Mouse (Mus musculus): ENCODE data around the gene Ghitm. TPM values are rescaled to one million over a fixed set of nuclear protein-coding genes. Genes with fewer than 3 reads are reported as not detected.
A peak's percentile ranks its signal among the peaks of the same experiment; 100 is the strongest.

Gene Ghitm
- 396 TPM for polyA plus RNA-seq (2012; fragmentation: generic; extraction: Trizol)

DNA sequence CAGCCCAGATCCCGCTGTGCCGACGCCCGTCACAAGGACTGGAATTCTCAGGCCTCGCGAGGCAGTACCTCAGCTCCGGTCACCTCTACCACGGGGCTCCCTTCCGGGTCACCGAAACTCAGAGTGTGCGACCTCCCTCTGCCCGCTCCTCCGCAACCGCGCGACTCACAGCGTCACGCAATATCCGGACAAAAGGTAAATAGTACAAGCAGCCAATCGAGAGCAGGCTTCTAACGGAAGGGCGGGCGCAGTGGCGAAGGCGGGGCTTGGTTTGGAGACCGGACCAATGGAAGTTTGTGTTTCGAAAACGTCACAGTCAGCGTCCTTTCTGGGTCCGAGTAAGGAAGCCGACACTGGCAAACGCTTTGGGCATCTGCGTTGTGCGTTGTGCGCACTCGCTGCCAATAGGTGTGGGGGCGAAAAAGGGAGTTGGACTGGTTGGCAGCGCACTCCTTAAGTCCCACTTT is at the start of gene Ghitm:
Ghitm (minus strand) TSS at position 146 of the 467 bp plus-strand sequence.
- Histone ChIP-seq H3K4me2 (ENCODE audit: low read depth) (peak within 1 kb of the TSS; percentile 83), H3ac (ENCODE audit: control insufficient read depth, insufficient read length) (peak within 1 kb of the TSS; percentile 89), H3K27me3 (ENCODE audit: control insufficient read depth, insufficient read depth, insufficient read length) (no peaks in the 10 kb centered on the region), H3K4me3 (peak within 1 kb of the TSS; percentile 86), H3K36me3 (ENCODE audit: control insufficient read depth, insufficient read depth) (peaks cover 19% of the 10 kb centered on the region), H3K79me2 (ENCODE audit: control insufficient read depth, insufficient read depth) (peaks cover 37% of the 10 kb centered on the region)
- TF ChIP-seq TCF3 (IDR thresholded peaks at IDR 0.05; ENCODE audit: insufficient read length, low read depth) (no peak), E2F4 (IDR thresholded peaks at IDR 0.05; ENCODE audit: insufficient read depth) (peak; percentile 1), SRF (IDR thresholded peaks at IDR 0.05; ENCODE audit: control insufficient read depth, insufficient read length, low read depth) (peak; percentile 73), MYOD1 (IDR thresholded peaks at IDR 0.05; ENCODE audit: control insufficient read depth in 1 of 3, insufficient read length in 2 of 3, low read depth in 2 of 3) (peak in 1 of 3 experiments; percentile 20), MYOG (IDR thresholded peaks at IDR 0.05; ENCODE audit: control insufficient read depth in 1 of 3, insufficient read depth in 1 of 3, insufficient read length in 2 of 3, low read depth in 2 of 3) (peak in 1 of 3 experiments; percentile 22), POLR2A (IDR thresholded peaks at IDR 0.05; ENCODE audit: insufficient read length, low read depth) (peak; percentile 85), USF1 (IDR thresholded peaks at IDR 0.05; ENCODE audit: low read depth) (no peak), REST (IDR thresholded peaks at IDR 0.05; ENCODE audit: insufficient read depth, insufficient read length) (no peak), CEBPB (IDR thresholded peaks at IDR 0.05; ENCODE audit: insufficient read depth, poor library complexity, severe bottlenecking) (no peak), POLR2AphosphoS2 (IDR thresholded peaks at IDR 0.05; ENCODE audit: insufficient read length, low read depth) (peak; percentile 90), TCF12 (IDR thresholded peaks at IDR 0.05; ENCODE audit: insufficient read depth, poor library complexity, severe bottlenecking) (no peak), MAX (IDR thresholded peaks at IDR 0.05; ENCODE audit: low read depth) (no peak)

DNA sequence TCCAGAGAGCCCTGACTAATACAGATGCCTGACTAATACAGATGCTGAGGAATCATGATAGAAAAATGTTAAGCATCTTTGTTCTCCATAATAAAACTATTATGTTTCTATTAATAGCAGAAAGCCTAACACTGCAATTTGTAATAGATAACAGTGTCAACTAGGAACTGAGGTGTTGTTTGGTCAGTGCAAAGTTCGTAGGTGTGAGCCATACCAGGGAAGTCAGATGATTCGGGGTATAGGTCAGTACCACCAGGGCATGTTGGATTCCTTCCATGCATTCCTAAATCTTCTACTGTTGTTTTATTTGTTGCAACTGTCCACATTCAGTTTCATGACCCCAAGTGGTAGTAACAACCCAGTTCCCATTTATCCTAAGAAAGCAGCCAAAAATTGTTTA is 49.8 kb upstream of the Ghitm start:
- Histone ChIP-seq H3K79me2 (ENCODE audit: control insufficient read depth, insufficient read depth) (no peaks in the 10 kb centered on the region), H3K27me3 (ENCODE audit: control insufficient read depth, insufficient read depth, insufficient read length) (no peaks in the 10 kb centered on the region), H3K36me3 (ENCODE audit: control insufficient read depth, insufficient read depth) (no peaks in the 10 kb centered on the region), H3K4me2 (ENCODE audit: low read depth) (no peak overlapping the region), H3K4me3 (no peak overlapping the region), H3ac (ENCODE audit: control insufficient read depth, insufficient read length) (no peak overlapping the region)
- TF ChIP-seq TCF12 (IDR thresholded peaks at IDR 0.05; ENCODE audit: insufficient read depth, poor library complexity, severe bottlenecking): no peak
- no peak for TF ChIP-seq TCF3 (IDR thresholded peaks at IDR 0.05; ENCODE audit: insufficient read length, low read depth)
- no peak for TF ChIP-seq POLR2AphosphoS2 (IDR thresholded peaks at IDR 0.05; ENCODE audit: insufficient read length, low read depth)
- TF ChIP-seq REST (IDR thresholded peaks at IDR 0.05; ENCODE audit: insufficient read depth, insufficient read length): no peak
- TF ChIP-seq POLR2A (IDR thresholded peaks at IDR 0.05; ENCODE audit: insufficient read length, low read depth): no peak
- no peak for TF ChIP-seq CEBPB (IDR thresholded peaks at IDR 0.05; ENCODE audit: insufficient read depth, poor library complexity, severe bottlenecking)
- TF ChIP-seq MYOD1 (IDR thresholded peaks at IDR 0.05; ENCODE audit: control insufficient read depth in 1 of 3, insufficient read length in 2 of 3, low read depth in 2 of 3): no peak
- TF ChIP-seq USF1 (IDR thresholded peaks at IDR 0.05; ENCODE audit: low read depth): no peak
- TF ChIP-seq MYOG (IDR thresholded peaks at IDR 0.05; ENCODE audit: control insufficient read depth in 1 of 3, insufficient read depth in 1 of 3, insufficient read length in 2 of 3, low read depth in 2 of 3): no peak
- TF ChIP-seq E2F4 (IDR thresholded peaks at IDR 0.05; ENCODE audit: insufficient read depth): no peak
- TF ChIP-seq MAX (IDR thresholded peaks at IDR 0.05; ENCODE audit: low read depth): no peak
- no peak for TF ChIP-seq SRF (IDR thresholded peaks at IDR 0.05; ENCODE audit: control insufficient read depth, insufficient read length, low read depth)

DNA sequence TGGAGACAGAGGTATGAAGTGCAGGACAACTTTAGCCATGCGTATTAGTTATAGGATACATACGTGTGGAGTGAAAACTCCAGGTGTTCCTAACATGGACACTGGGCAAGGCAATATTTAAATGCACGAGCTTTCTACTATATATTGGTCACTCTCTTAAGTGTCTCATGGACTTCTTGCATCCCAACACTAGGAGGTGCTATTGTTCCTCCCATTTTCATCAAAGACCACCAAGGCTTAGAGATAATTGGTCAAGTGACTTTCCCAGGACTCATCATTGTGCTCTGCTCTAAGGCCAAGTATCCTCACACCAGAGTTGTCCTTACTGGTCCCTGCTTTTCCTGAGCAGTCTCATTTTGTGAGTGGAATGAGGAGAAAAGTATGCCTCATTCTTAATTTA is 39.4 kb upstream of the Ghitm start:
- H3ac ChIP-seq (ENCODE audit: control insufficient read depth, insufficient read length): no peak overlapping the region
- H3K27me3 ChIP-seq (ENCODE audit: control insufficient read depth, insufficient read depth, insufficient read length): no peaks in the 10 kb centered on the region
- no peak overlapping the region for H3K4me2 ChIP-seq (ENCODE audit: low read depth)
- no peak overlapping the region for H3K4me3 ChIP-seq
- no peak for TF ChIP-seq MYOD1 (IDR thresholded peaks at IDR 0.05; ENCODE audit: control insufficient read depth in 1 of 3, insufficient read length in 2 of 3, low read depth in 2 of 3)
- TF ChIP-seq MYOG (IDR thresholded peaks at IDR 0.05; ENCODE audit: control insufficient read depth in 1 of 3, insufficient read depth in 1 of 3, insufficient read length in 2 of 3, low read depth in 2 of 3): no peak
- TF ChIP-seq USF1 (IDR thresholded peaks at IDR 0.05; ENCODE audit: low read depth): no peak
- H3K79me2 ChIP-seq (ENCODE audit: control insufficient read depth, insufficient read depth): no peaks in the 10 kb centered on the region
- H3K36me3 ChIP-seq (ENCODE audit: control insufficient read depth, insufficient read depth): no peaks in the 10 kb centered on the region

DNA sequence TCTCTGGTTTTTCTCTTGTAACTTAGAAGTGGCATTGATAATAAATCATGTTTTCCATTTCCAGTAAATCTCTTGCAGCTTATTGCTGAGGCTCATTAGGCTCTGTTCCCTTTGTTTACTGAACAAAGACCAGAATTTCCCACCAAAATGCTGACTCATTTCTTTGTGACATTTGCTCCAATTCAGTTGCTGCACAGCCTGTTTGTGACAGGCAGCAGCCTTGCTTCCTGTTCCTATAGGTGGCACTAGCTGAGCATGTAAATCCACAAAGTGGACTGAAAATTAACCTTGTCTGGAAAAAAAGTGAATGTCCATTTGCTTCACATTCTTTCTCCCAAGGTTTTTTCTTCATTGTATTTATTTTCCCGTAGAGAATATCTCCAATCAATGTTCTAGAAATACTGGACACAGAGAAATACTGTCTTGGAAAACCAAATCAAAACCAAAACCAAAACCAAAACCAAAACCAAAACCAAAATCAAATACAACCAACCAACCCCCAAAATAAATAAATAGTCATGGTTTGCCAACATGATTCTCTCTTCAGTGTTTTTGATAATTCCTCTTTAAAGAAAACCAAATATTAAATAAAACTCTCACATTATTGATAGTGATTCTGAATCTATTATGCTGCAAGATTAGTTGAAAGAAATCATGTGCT is 30.3 kb upstream of the Ghitm start:
- no peak for TF ChIP-seq TCF12 (IDR thresholded peaks at IDR 0.05; ENCODE audit: insufficient read depth, poor library complexity, severe bottlenecking)
- no peak for TF ChIP-seq MAX (IDR thresholded peaks at IDR 0.05; ENCODE audit: low read depth)
- TF ChIP-seq CEBPB (IDR thresholded peaks at IDR 0.05; ENCODE audit: insufficient read depth, poor library complexity, severe bottlenecking): no peak
- no peak for TF ChIP-seq SRF (IDR thresholded peaks at IDR 0.05; ENCODE audit: control insufficient read depth, insufficient read length, low read depth)
- TF ChIP-seq POLR2A (IDR thresholded peaks at IDR 0.05; ENCODE audit: insufficient read length, low read depth): no peak
- TF ChIP-seq E2F4 (IDR thresholded peaks at IDR 0.05; ENCODE audit: insufficient read depth): no peak
- no peak for TF ChIP-seq POLR2AphosphoS2 (IDR thresholded peaks at IDR 0.05; ENCODE audit: insufficient read length, low read depth)
- no peak for TF ChIP-seq USF1 (IDR thresholded peaks at IDR 0.05; ENCODE audit: low read depth)
- Histone ChIP-seq H3K79me2 (ENCODE audit: control insufficient read depth, insufficient read depth) (no peaks in the 10 kb centered on the region), H3K27me3 (ENCODE audit: control insufficient read depth, insufficient read depth, insufficient read length) (no peaks in the 10 kb centered on the region), H3ac (ENCODE audit: control insufficient read depth, insufficient read length) (no peak overlapping the region), H3K4me2 (ENCODE audit: low read depth) (no peak overlapping the region), H3K36me3 (ENCODE audit: control insufficient read depth, insufficient read depth) (no peaks in the 10 kb centered on the region), H3K4me3 (no peak overlapping the region)

Measured in myocyte (in vitro differentiated cells).